In genomic region chr14:62879497-62879896, GRCm38 (mm10) we compare ENCODE assay signal across 8 mouse cellular contexts. TPM values are rescaled to one million over a fixed set of nuclear protein-coding genes. Genes with fewer than 3 reads are reported as not detected.
A peak's percentile ranks its signal among the peaks of the same experiment; 100 is the strongest.
DNase-seq lines count a peak whose midpoint lies in the region; ATAC-seq lines count a peak whose summit lies in the region.

No protein-coding gene starts in this region.

- ATAC-seq in CD4-positive, CD25-positive, alpha-beta regulatory T cell, adult 4 months = peak; percentile 86
- peak; percentile 77 for ATAC-seq in forebrain, embryonic 12.5 days (ENCODE audit: low FRiP score)
- ATAC-seq in heart, embryonic 16.5 days (replicated peaks; ENCODE audit: extremely low read depth, insufficient read depth, low FRiP score) = peak; percentile 39; the same call in 1 of the 2 replicates
- peak; percentile 68 for ATAC-seq in liver, embryonic 13.5 days (ENCODE audit: low read depth)
- ATAC-seq in stomach, embryonic 14.5 days (ENCODE audit: insufficient number of reproducible peaks, insufficient read depth, low FRiP score, low read depth) = peak; percentile 57; the same call in 1 of the 2 replicates

- peak overlapping the region; percentile 80 for H3K27ac ChIP-seq in forebrain, embryonic 12.5 days
- peak overlapping the region; percentile 52; the same call in 1 of the 2 replicates for H3K27ac ChIP-seq in heart, embryonic 16.5 days (ENCODE audit: low read length)
- H3K27ac ChIP-seq in liver, embryonic 13.5 days = peak overlapping the region; percentile 85
- no peak overlapping the region for H3K27ac ChIP-seq in stomach, embryonic 14.5 days (ENCODE audit: low read length)

- WGBS in forebrain, embryonic 12.5 days = 12% methylated on average over 5 of the region's 5 CpGs
- 15% methylated on average over 5 of the region's 5 CpGs for WGBS in heart, embryonic 16.5 days
- 19% methylated on average over 5 of the region's 5 CpGs for WGBS in liver, embryonic 13.5 days (ENCODE audit: insufficient replicate concordance)
- WGBS in stomach, embryonic 14.5 days = 19% methylated on average over 5 of the region's 5 CpGs

- no peaks in the 10 kb centered on the region for H3K36me3 ChIP-seq in forebrain, embryonic 12.5 days (replicated peaks)
- no peaks in the 10 kb centered on the region for H3K36me3 ChIP-seq in heart, embryonic 16.5 days (ENCODE audit: control insufficient read depth, insufficient read depth)
- no peaks in the 10 kb centered on the region for H3K36me3 ChIP-seq in liver, embryonic 13.5 days
- H3K36me3 ChIP-seq in stomach, embryonic 14.5 days (ENCODE audit: control insufficient read depth, insufficient read depth, low read length) = no peaks in the 10 kb centered on the region

- H3K9ac ChIP-seq in forebrain, embryonic 12.5 days = no peak overlapping the region
- H3K9ac ChIP-seq in heart, embryonic 16.5 days (ENCODE audit: low read length) = no peak overlapping the region
- peak overlapping the region; percentile 60; the same call in 1 of the 2 replicates for H3K9ac ChIP-seq in liver, embryonic 13.5 days
- H3K9ac ChIP-seq in stomach, embryonic 14.5 days (replicated peaks; ENCODE audit: low read depth, low read length) = no peak overlapping the region

- peaks cover 49% of the 10 kb centered on the region for H3K4me1 ChIP-seq in forebrain, embryonic 12.5 days
- H3K4me1 ChIP-seq in heart, embryonic 16.5 days (ENCODE audit: control insufficient read depth, insufficient read depth, low read length) = peaks cover 42% of the 10 kb centered on the region
- H3K4me1 ChIP-seq in liver, embryonic 13.5 days (replicated peaks) = peaks cover 50% of the 10 kb centered on the region
- H3K4me1 ChIP-seq in stomach, embryonic 14.5 days (ENCODE audit: control insufficient read depth, insufficient read depth, low read length) = peaks cover 5% of the 10 kb centered on the region; the same call in 1 of the 2 replicates

- peak overlapping the region; percentile 26 for H3K4me2 ChIP-seq in forebrain, embryonic 12.5 days
- no peak overlapping the region for H3K4me2 ChIP-seq in heart, embryonic 16.5 days (ENCODE audit: low read depth, low read length)
- 0 out of 2 replicates have a peak overlapping the region, but pooled peaks have one; percentile 54 for H3K4me2 ChIP-seq in liver, embryonic 13.5 days
- no peak overlapping the region for H3K4me2 ChIP-seq in stomach, embryonic 14.5 days (replicated peaks; ENCODE audit: low read depth, low read length)

- no peaks in the 10 kb centered on the region for H3K9me3 ChIP-seq in forebrain, embryonic 12.5 days
- no peaks in the 10 kb centered on the region for H3K9me3 ChIP-seq in heart, embryonic 16.5 days (replicated peaks; ENCODE audit: control insufficient read depth, low read length)
- no peaks in the 10 kb centered on the region for H3K9me3 ChIP-seq in liver, embryonic 13.5 days (replicated peaks)
- no peaks in the 10 kb centered on the region for H3K9me3 ChIP-seq in stomach, embryonic 14.5 days (ENCODE audit: control insufficient read depth, low read depth, low read length)

- no peaks in the 10 kb centered on the region for H3K27me3 ChIP-seq in forebrain, embryonic 12.5 days
- H3K27me3 ChIP-seq in heart, embryonic 16.5 days (ENCODE audit: control insufficient read depth, insufficient read depth, low read length) = no peaks in the 10 kb centered on the region
- H3K27me3 ChIP-seq in liver, embryonic 13.5 days = no peaks in the 10 kb centered on the region
- no peaks in the 10 kb centered on the region for H3K27me3 ChIP-seq in stomach, embryonic 14.5 days (ENCODE audit: control insufficient read depth, insufficient read depth, low read length)

- no peak overlapping the region for H3K4me3 ChIP-seq in forebrain, embryonic 12.5 days (replicated peaks)
- no peak overlapping the region for H3K4me3 ChIP-seq in heart, embryonic 16.5 days (ENCODE audit: low read length)
- no peak overlapping the region for H3K4me3 ChIP-seq in liver, embryonic 13.5 days (replicated peaks)
- no peak overlapping the region for H3K4me3 ChIP-seq in stomach, embryonic 14.5 days (ENCODE audit: low read depth, low read length)

- DNase-seq in c-Kit-positive CD71-positive TER-119-negative erythroid progenitor cells, embryonic 14.5 days (ENCODE audit: low read depth) = peak; percentile 63
- DNase-seq in kidney, postnatal 14 days = peak; percentile 79
- peak; percentile 71 for DNase-seq in liver, embryonic 13.5 days
- DNase-seq in neural tube, embryonic 10.5 days (ENCODE audit: extremely low spot score, low spot score) = peak; percentile 59

RNA-seq across cellular contexts. Expression of gene Wdfy2, which starts 42.0 kb away (rescaled TPM):
- polyA plus RNA-seq in CD4-positive, CD25-positive, alpha-beta regulatory T cell, adult 4 months (2017; shearing (Covaris generic)) = 1 to 10 TPM; 4.5 to 6.2 TPM
- polyA plus RNA-seq in forebrain, embryonic 12.5 days (2016; fragmentation: Nextera tagmentation; extraction: Ambion mirVana) = 15.1 and 15.3 TPM in 2 replicates
- polyA plus RNA-seq in heart, embryonic 16.5 days (2015; fragmentation: Nextera tagmentation; extraction: Ambion mirVana) = 4.0 and 4.5 TPM in 2 replicates
- 1.9 and 2.7 TPM in 2 replicates for polyA plus RNA-seq in liver, embryonic 13.5 days (2015; fragmentation: Nextera tagmentation; extraction: Ambion mirVana)
- 9.4 and 10.6 TPM in 2 replicates for polyA plus RNA-seq in stomach, embryonic 14.5 days (2014; fragmentation: Nextera tagmentation; extraction: Ambion mirVana)

Comparison
In these comparisons a context has a peak if more than half of its experiments do, and no peak if none do; other contexts are left out.
1. H3K4me2 ChIP-seq: peak in forebrain, embryonic 12.5 days (single experiment) and liver, embryonic 13.5 days (single experiment); none in heart, embryonic 16.5 days (single experiment) and stomach, embryonic 14.5 days (single experiment).
2. Peak in every context shown above with its lines, with median percentiles within 50 percentile points of each other: ATAC-seq and DNase-seq.